Mouse (Mus musculus) heart, adult 2 months (tissue): ENCODE results near the gene Arid5a.

ENCODE experiments used
- CTCF ChIP-seq: fragments of 200-600 bp; IDR thresholded peaks from 2 replicates; pipeline ENCODE4 v1.8.1; 2022; ENCODE audit warnings: antibody characterized with exemption, mild to moderate bottlenecking, moderate library complexity
- EP300 ChIP-seq: fragments of 200-500 bp; IDR thresholded peaks from 2 replicates; pipeline ENCODE4 v1.6.1; 2011; ENCODE audit warnings: low read depth, low read length, control low read depth; ENCODE audit not compliant: insufficient read depth
- POLR2A ChIP-seq: fragments of 200-500 bp; IDR thresholded peaks from 2 replicates; pipeline ENCODE4 v1.6.1; 2011; ENCODE audit warnings: mild to moderate bottlenecking, low read depth, low read length, control low read depth; ENCODE audit not compliant: insufficient read depth

DNA sequence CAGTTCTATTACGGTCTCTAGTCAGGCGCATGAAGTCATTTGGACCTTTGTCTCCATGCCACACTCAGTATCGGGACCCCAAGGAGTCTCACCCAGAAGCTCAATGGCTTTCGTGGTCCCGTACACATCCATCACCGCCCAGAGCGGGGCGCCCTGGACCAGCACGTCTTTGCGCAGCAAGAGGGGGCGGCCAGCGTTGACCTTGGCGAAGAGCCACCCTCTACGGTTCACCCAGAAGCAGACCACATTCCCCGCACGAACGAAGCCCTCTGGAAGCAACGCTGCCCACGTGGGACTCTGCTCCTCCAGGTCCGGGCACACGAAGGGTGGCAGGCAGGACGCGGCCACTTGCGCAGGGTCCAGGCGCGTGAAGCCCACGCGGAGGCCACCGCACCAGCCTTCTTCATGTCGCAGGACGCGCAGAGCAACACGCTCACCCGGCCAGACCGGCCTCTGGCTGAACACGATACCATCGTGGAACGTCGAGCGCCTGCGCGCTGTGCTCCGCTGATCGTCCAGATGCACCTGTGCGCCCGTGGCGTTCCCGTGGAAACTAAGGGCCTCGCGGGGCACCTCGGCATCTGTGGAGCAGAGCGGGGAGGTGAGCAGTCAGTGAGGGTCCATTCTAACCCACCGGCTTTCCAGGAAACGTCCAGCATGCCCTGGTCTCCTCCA is 38.3 kb upstream of the Arid5a start:
- no peak for TF ChIP-seq POLR2A
- TF ChIP-seq CTCF, result no peak
- no peak for TF ChIP-seq EP300
